Mouse (Mus musculus) retina, embryonic 14.5 days (tissue): ENCODE measurements around the gene Gm45233.
"Not testable (repeated sequence)": the region's sequence is repeated elsewhere in the genome, so short reads cannot be mapped to it uniquely, and the experiment has no call there.

Experiments used
- DNase-seq: peaks from one replicate; pipeline ENCODE4 v3.0.0-alpha.2; 2015; ENCODE audit warnings: low spot score

The Gm45233 gene

DNA sequence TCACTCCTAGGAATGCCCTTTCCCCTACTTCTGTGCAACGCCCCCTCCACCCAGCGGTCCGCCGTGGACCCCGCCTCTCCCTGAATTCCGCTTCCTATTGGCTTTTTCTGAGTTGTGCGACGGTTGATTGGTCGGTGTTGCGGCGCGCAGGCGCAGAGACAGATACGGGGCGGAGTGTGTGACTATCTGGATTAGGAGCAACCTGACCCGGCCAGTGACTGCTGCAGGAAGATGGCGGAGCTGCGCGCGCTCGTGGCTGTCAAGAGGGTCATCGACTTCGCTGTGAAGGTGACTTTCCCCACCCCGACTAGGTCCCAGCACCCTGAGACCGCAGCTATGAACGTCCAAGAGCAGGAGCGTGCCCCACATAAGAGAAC is at the start of gene Gm45233, which contains the start of gene Etfb:
TSS of gene Gm45233 (plus strand) at position 212 of the 377 bp plus-strand sequence.
TSS of gene Etfb (plus strand) at position 167 of the 377 bp plus-strand sequence.
- peak; percentile 94 for DNase-seq

DNA sequence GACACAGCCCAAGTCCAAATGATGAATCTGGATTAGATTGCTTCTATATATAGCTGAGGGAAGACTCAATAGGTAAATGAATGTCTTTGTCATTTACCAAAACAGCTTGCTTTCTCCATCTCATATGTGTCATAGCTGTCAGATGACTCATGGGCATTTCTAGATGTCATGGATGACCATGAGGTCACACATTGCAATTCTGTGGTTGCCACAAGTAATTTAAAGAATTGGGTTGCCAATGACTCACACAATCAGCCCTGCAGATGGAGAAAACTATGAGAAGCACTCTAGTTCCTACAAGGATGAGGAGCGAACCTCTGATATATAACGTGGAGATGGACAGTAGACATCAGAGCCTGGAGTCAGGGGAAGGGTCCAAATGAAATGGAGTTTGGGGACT is 44.4 kb upstream of the Gm45233 start:
- no peak for DNase-seq

DNA sequence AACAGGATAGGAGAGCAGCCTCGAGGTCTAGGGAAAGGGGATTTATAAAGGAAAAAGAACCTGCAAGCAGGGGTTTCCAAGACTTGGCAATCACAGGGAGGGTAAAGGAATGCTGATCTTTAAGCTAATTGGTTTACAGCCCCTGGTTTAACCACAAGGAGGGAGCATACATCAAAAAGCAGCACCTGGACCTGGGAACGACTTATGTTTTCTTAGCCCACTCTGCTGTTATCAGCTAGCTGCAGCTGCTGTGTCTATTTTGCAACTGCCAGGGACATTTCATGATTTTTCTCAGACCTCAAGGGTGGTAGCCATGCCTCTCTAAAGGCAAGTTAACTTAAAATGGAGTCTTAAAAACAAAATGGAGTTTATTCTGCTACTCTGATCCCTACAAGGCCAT is 41.2 kb upstream of the Gm45233 start:
- DNase-seq: no peak

DNA sequence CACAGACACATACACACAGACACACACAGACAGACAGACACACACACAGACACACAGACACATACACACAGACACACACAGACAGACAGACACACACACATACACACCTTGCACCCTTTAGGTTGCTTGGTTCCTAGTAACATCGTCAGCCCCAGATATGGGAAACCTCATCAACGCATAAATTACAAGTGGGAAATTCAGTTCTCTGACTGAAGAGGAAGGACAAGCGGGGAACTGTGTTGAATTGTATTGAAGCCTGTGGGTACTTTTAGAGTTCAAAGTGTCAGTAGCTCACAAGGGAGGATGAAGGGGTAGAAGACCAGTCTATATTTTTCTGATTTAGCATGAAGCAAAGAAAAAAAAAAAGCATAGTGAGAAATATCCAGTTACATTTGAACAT is 36.4 kb upstream of the Gm45233 start:
- no peak for DNase-seq

DNA sequence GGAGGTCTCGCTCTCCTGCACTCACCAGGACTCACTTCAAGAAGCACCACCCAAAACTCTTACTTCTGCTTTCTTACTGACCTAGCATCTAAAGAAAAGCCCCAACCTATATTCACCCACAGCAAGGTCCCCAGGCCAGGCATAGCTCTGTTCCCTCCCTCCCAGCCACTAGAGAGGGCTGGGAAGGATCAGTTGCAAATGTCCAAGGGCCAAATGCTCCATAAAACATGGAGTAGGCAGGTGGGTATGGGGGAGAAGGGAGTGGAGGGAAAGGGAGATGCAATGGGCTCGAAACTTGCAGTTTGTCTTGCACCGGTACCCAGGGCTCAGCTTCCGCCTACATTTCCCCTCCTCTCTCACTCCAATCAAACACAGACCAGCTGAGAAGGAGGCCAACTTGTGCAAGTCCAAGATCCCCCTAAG is 35.8 kb upstream of the Gm45233 start, which contains the start of gene Siglecg:
TSS of gene Siglecg (plus strand) at position 74 of the 423 bp plus-strand sequence.
- DNase-seq: no peak

DNA sequence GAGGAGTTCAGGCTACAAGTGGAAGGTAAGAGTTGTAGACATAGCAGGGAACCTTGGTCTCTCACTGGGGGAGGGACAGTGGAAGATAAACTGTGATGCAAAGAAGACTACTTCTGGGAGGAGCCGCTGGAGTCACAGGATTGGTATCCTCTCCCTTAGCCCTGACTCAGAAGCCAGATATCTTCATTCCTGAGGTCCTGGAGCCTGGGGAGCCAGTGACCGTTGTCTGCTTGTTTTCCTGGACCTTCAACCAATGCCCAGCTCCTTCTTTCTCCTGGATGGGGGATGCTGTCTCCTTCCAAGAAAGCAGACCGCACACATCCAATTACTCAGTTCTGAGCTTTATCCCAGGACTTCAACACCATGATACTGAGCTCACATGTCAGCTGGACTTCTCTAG is 34.8 kb upstream of the Gm45233 start:
- no peak for DNase-seq

DNA sequence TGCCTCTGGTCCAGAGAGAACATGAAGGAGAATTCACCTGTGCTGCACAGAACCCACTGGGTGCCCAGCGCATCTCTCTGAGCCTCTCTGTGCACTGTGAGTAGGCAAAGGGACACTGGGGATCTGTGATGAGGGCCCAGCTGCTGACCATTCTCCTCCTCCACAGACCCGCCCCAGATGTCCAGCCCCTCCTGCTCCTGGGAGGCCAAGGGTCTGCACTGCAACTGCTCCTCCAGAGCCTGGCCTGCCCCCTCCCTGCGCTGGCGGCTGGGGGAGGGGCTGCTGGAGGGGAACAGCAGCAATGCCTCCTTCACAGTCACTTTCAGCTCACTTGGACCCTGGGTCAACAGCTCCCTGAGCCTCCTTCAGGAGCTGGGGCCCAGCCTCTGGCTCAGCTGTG is 32.2 kb upstream of the Gm45233 start:
- not testable (repeated sequence) for DNase-seq

DNA sequence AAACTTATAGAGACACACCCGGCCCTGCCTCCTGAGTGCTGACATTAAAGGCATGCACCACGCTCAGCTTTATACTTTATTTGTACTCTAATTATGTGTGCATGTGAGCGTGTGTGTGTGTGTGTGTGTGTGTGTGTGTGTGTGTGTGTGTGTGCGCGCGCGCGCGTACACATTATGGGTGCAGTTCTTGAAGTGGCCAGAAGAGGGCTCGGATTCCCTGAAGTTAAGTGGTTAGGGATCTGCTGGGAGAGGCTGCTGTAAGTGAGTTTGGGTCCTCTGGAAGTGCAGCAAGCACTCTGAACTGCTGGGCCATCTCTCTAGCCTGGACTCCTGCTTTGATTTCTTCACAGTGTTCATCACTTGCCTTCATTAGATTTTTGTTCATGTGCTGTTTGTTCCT is 26.6 kb upstream of the Gm45233 start:
- peak; percentile 9 for DNase-seq

DNA sequence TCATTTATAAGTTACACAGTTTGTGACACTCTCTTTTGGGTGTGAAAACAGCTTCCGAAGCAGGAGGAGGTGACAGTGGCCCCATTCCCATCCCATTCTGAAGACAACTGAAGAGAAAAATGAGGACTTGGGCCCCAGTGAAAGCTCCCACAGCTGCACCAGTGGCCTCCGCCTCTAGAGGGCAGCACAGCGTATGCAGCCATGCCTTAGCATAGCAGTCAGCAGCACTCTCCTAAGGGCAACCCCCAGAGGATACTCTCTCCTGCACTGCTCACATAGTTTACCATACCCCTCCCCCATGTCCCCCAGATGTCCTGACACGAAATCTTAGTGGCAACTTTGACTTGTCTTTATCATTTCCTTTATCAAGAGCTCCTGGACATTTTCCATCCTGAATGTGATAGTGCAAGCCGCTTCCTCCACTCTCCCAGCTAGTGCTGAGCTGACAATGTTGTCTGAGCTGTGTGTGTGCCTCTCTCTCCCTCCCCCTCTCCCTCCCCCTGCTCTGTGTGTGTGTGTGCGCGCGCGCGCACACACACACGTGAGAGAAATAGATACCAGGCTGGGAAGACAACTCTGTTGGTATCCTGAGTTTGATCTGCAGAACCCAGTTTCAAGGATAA is 20.8 kb upstream of the Gm45233 start:
- peak; percentile 92 for DNase-seq

DNA sequence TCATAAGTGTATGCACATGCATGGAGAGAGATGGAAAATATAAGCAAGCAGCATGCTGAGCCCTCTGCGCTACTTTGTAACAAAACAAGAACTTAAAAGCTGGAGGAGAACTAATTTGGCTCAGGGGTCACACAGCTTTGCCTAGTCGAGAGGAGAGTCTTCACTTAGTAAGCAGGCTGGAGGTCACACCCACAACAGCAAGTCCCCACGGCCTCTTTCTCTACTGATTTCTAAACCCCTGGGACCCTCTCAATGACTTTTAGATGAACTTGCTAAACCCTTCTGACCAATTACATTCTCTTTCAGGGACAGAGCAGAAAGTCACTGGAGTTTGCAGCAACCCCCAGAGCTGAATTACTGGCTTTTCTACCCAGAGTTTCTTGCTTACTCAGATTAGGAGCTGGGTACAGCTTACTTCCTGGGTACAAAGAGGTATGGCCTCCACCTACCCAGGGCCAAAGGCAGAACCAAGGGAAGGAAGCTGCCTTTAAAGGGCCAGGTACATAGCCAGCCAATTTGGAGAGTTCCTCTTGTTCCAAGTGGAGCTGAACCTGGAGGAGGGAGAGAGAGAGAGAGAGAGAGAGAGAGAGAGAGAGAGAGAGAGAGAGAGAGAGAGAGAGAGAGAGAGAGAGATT is 19.8 kb upstream of the Gm45233 start:
- no peak for DNase-seq

DNA sequence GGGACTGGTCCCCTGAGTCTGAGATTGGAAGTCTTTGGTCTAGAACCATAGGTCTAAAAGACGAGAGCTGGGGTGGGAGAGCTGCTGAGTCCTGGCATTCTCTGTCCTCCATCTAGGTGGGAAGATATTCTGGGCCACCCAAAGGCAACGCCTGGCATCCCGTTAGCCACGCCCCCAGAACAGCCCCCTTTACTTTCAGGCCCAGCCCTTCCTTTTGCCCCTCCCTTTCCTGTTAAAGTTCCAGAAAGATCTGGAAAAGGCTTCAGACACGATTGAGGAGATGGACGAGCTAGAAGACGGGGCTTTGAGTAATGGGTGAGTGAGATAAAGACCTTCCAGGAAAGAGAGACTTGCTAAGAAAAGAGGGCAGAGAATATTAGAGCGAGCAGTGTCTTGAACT is 16.5 kb upstream of the Gm45233 start, which contains the start of gene Lim2:
TSS of gene Lim2 (plus strand) at position 265 of the 400 bp plus-strand sequence.
- DNase-seq: no peak

DNA sequence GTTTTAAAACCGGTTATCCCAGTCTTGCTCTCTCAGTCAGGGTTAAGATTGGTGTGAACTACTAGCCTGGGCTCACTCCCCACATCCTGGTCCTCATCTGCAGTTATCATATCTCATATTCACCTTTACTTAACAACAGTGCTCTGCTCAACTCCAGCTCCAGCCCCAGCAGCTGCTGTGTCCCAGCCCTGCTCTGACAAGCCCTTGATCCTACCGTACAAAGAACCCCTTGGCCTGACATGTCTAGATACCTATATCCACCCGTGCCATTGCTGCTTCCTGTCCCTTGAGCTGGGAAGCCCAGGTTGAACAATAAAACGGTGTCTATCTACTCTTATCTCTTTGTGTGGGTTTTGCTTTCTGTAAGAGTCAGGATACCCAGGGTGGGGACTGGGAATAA is 14.4 kb upstream of the Gm45233 start:
- no peak for DNase-seq

DNA sequence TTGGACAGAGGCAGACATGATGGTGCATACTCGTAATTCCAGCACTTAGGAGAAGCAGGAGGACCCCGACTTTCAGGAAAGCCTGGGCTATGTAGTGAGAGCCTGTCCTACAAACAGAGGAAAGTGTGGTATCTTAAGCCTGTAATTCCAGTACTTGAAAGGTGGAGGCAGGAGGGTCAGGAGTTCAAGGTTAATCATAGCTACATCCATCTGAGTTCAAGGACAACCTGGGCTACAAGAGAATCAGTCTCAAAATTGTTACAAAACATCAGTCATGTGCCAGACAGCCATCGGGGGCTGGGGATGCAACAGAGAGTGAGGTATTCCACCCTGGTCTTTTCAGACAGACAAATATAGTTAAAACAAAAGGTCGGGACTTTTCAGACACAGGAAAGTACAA is 11.0 kb upstream of the Gm45233 start:
- no peak for DNase-seq

DNA sequence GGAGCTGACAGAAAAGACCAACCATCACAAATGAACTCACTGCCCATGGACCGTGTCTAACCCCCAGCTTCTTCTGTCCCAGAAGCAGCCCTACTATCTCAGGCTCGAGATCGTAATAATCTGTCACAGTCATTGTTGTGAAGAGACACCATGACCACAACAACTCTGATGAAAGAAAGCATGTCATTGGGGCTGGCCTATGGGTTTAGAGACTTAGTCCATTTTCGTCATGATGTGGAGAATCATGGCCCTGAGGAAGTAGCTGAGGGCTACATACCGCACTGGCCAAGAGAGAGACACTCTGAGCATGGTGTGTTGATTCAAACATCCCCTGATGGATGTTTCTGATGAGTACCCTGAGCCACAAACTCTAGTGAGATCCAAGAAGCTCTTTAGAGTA is 9.3 kb upstream of the Gm45233 start:
- DNase-seq: no peak

DNA sequence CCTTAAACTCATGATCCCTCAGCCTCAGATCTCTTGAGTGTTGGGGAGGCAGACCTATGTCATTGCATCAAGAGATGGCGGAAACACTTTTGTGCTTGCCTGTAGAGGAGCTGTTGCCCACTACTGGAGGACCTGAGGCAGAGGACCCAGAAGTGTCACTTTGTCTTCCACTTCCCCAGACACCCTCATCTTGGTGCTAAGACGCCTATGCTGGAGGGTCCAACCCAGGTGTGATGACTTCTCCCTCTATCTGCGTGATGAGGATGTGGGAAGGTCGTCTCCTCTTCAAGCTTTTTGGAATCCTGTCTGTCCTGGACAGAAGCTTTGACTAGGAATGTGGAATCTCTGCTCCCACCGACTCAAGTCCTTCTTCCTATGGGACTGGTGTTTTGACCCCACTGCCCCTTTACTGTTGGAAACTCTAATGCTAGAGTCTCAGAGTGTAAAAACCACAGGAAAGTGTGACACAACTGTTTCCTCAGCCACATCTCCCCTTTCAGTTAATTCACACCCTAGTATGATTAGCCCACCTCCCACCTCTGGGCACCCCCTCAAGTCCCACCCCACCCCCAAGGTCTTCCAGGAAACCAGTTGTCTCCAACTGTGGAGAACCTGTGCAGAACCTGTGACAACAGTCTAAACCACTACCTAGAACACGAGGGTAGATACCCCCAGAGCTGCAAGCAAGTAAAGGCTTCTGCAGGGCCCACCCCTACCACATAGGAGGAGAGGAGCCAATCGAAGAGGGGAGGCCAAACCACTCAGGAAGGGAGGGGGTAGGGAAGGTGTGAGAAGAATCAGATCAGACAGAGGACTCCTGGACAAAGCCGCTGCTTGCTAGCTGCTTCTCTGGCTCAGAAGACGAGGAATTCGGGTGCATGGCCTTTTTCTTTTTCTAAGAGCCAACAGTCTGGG is 7.3 kb upstream of the Gm45233 start, which contains the start of gene Nkg7:
TSS of gene Nkg7 (plus strand) at position 733 of the 915 bp plus-strand sequence.
- no peak for DNase-seq

DNA sequence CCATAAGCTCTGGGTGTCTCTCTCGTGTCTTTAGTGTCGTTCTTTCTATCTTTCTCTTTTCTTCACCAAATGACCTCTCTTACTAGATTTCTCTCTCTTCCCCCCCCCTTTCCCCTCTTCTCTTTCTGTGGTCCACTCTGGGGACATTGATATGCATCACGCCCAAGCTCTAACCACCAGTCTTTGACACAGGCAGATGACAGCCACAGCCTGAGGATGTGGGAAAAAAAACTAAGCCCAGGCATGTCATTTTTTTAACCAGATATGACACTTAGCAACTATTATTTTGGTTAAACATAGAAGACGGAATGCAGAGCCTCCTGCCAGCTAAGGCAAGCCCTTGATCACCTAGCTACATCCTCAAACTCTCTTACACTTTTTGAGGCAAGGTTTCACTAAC is 5.3 kb upstream of the Gm45233 start:
- no peak for DNase-seq

DNA sequence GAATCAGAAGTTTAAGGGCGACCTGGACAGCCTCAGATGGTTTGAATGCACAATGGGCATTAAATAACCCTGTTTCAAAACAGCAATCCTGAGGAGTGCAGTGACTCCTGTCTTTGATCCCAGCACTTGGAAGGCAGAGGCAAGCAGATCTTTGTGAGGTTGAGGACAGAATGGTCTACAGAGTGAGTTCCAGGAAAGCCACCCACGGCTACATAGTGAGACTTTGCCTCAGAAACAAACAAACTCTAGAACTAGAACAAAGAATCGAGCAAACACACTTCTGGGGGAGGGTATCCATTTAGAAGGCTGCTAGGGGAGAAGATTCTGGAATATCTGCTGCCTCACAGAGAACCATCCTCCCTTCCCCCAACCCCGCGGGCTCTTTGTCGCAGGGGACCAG is 3.4 kb upstream of the Gm45233 start, which contains the start of gene Cldnd2:
TSS of gene Cldnd2 (plus strand) at position 301 of the 400 bp plus-strand sequence.
- no peak for DNase-seq

DNA sequence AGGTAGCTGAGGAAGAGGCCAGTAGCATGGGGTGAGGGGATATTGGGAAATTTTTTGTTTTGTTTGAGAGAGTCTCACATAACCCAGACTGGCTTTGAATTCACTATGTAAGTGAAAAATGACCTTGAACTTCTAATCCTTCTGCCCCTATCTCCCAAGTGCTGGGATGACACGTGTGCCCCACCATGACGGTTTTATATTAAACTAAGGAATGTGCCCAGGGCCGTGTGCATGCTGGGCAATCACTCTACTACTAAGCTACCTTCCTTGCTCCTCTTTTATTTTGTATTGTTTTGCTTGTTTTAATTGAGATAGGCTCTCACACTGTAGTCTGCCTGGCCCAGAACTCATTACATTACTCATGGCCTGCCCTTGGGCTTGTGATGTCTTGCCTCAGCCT is 2.9 kb upstream of the Gm45233 start:
- no peak for DNase-seq

DNA sequence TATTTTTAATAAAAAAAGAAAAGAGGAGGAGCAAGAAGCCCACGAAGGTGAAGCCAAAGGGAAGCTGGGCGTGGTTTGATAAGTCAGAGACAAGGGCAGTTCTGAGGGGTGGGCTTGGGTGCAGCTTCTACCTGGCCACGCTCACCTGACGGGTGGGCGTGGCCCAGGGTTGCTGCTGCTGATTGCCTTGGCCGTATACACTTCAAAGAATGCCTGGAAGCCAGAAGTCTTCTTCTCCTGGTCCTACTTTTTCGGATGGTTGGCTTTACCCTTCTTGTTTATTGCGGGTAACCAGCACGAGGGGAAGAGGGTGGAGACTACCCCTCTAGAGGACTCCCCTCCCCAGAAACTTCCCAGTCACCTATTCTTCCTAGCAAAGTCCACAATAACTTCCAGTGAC is 1.2 kb upstream of the Gm45233 start:
- no peak for DNase-seq

DNA sequence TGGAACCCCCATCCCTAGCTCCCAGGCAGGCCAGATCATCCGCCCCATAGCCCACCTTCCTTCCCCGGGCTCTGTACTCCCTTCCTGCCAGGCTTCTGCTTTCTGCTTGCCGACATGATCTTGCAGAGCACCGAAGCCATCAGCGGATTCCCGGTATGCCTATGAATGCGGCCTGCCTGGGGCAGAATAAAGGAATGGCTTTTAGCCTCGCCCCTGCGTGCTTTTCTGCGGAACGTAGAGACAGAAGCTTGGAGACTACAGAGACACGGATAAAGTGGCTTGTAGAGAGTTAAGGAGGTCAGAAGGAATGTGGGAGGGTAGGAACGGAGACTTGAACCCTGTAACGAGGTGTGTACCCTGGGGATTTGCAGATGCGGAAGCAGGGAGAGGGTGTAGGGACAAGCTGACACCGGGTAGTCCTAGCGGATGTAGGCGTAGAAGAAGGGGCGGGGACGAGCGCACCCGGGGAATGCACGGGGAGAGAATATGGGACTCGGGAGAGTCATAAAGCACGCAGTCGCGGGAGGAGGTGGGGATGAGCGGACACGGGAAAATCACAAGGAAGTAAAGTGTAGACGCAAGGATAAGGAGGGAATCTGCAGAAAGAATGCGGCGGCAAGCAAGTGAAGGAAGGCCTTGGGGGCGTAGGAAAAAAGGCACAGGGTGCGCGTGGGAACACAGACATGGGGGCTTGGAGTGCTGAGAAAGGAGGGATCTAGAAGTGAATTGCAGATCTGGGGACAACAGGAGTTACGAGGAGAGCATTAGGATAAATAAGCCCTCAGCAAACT is 607 bp upstream of the Gm45233 start:
- peak; percentile 64 for DNase-seq

DNA sequence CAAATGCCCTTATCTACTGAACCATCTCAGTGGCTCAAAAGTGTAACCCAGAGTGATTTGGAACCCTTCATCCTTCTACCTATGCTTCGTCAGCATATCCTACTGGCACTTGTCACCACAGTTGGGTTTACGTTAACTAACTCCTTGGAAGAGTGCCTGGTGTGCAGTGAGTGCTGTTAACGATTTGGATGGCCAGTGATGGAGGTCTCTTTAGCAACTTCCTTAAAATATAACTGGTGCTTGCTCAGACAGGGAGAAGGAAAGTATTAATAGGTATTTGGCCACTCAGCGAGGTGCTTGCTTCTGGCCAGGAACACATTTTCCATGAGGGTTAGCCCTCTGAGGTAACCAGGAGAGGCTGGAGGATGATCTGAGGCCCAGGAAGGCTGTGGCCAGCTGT is 3.9 kb downstream of the Gm45233 start:
- DNase-seq: no peak

DNA sequence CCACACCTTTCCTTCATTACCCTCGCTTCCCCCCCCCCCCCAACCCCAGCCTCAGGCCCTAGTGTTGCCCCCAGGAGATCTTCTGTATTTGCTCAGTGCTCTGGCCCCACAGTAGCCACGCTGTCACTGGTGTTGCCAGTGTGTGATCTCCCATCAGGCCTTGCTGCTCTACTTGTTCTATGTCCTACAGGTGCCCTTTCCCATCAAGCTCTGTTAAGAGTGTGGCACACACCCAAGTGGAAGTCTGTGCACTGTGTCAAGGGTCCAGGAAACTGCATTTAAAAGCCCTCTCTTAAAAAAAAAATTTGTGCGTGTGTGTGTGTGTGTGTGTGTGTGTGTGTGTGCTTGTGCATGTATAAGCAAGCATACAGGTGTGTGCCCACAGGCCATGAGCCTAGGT is 4.3 kb downstream of the Gm45233 start:
- DNase-seq: no peak
